Mouse (Mus musculus) E14TG2a.4 (cell line): Measurements from ENCODE around the gene Zfp385c.

Source experiments
- H3K27me3 ChIP-seq: 2 replicates; pipeline ENCODE4 v1.6.1; 2014; ENCODE audit warnings: low read length, control low read depth; ENCODE audit not compliant: insufficient read depth
- H3K36me3 ChIP-seq: 2 replicates; pipeline ENCODE4 v1.6.1; 2014; ENCODE audit warnings: low read length, control low read depth; ENCODE audit not compliant: insufficient read depth
- H3K4me1 ChIP-seq: replicated peaks from 2 replicates; pipeline ENCODE4 v1.6.1; 2014; ENCODE audit warnings: low read depth, low read length, control low read depth
- H3K4me3 ChIP-seq: replicated peaks from 2 replicates; pipeline ENCODE4 v1.5.1; 2014; ENCODE audit warnings: mild to moderate bottlenecking, low read length
- H3K9me3 ChIP-seq: 2 replicates; pipeline ENCODE4 v1.6.1; 2014; ENCODE audit warnings: low read length, control low read depth
- CTCF ChIP-seq: conservative IDR thresholded peaks from 2 replicates; pipeline ENCODE4 v1.5.1; 2014; ENCODE audit warnings: low read length
- NANOG ChIP-seq: IDR thresholded peaks from 2 replicates; pipeline ENCODE4 v1.6.1; 2014; ENCODE audit warnings: borderline replicate concordance, low read length, mixed read lengths
- POU5F1 ChIP-seq: IDR thresholded peaks from 2 replicates; pipeline ENCODE4 v1.6.1; 2014; ENCODE audit warnings: low read length, borderline replicate concordance

Zfp385c gene

DNA sequence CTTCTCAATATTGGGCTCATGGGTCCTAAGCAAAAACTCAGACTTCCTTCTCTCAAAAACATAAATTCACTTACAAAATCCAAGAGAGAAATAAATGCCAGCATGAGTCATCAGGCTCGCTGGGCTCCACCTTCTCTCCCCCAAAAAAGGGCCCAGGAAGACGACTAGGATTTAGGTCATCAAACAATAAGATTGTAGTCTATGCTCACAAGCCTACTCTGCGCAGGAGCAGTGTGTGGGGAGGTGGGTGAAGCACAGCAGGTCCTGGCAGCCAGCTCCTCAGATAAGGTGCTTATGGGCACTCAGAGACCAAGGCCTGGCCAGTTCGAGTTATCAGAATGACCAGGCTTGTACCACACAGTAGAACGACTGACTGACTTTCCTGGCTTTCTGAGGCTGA lies 28.1 kb upstream of the Zfp385c start:
- Histone ChIP-seq H3K27me3 (no peaks in the 10 kb centered on the region), H3K4me3 (peak overlapping the region; percentile 53), H3K4me1 (peaks cover 95% of the 10 kb centered on the region), H3K36me3 (peaks cover 75% of the 10 kb centered on the region), H3K9me3 (no peaks in the 10 kb centered on the region)
- no peak for TF ChIP-seq CTCF
- no peak for TF ChIP-seq POU5F1
- TF ChIP-seq NANOG: no peak

- peaks cover 94% of the 10 kb centered on the region for H3K4me1 ChIP-seq
- H3K36me3 ChIP-seq: peaks cover 74% of the 10 kb centered on the region
- TF ChIP-seq CTCF (no peak), NANOG (no peak), POU5F1 (no peak)
- H3K27me3 ChIP-seq: no peaks in the 10 kb centered on the region
- peak overlapping the region; percentile 53 for H3K4me3 ChIP-seq
- no peaks in the 10 kb centered on the region for H3K9me3 ChIP-seq
These were observed 27.6 kb upstream of the Zfp385c start for GRCm38 (mm10) chr11:100719893-100720292.

- Histone ChIP-seq H3K27me3 (no peaks in the 10 kb centered on the region), H3K36me3 (peaks cover 72% of the 10 kb centered on the region), H3K9me3 (no peaks in the 10 kb centered on the region), H3K4me1 (peaks cover 94% of the 10 kb centered on the region), H3K4me3 (peak overlapping the region; percentile 53; the same call in 1 of the 2 replicates)
- TF ChIP-seq CTCF (no peak), POU5F1 (no peak), NANOG (no peak)
These were observed 27.1 kb upstream of the Zfp385c start for GRCm38 (mm10) chr11:100719312-100719711.

- Histone ChIP-seq H3K4me3 (no peak overlapping the region), H3K9me3 (no peaks in the 10 kb centered on the region), H3K4me1 (peaks cover 94% of the 10 kb centered on the region), H3K27me3 (no peaks in the 10 kb centered on the region), H3K36me3 (peaks cover 68% of the 10 kb centered on the region)
- TF ChIP-seq CTCF: no peak
- no peak for TF ChIP-seq NANOG
- no peak for TF ChIP-seq POU5F1
These were observed 26.6 kb upstream of the Zfp385c start for GRCm38 (mm10) chr11:100718866-100719265.

- no peaks in the 10 kb centered on the region for H3K27me3 ChIP-seq
- no peak overlapping the region for H3K4me3 ChIP-seq
- H3K4me1 ChIP-seq: peaks cover 94% of the 10 kb centered on the region
- peaks cover 68% of the 10 kb centered on the region for H3K36me3 ChIP-seq
- TF ChIP-seq NANOG: no peak
- TF ChIP-seq POU5F1: no peak
- TF ChIP-seq CTCF: no peak
- H3K9me3 ChIP-seq: no peaks in the 10 kb centered on the region
These were observed 26.2 kb upstream of the Zfp385c start for GRCm38 (mm10) chr11:100718462-100718861.

GRCm38 (mm10) chr11:100716649-100717048 lies 24.4 kb upstream of the Zfp385c start:
- H3K9me3 ChIP-seq: no peaks in the 10 kb centered on the region
- H3K4me1 ChIP-seq: peaks cover 89% of the 10 kb centered on the region
- TF ChIP-seq CTCF (no peak), NANOG (no peak), POU5F1 (no peak)
- H3K4me3 ChIP-seq: no peak overlapping the region
- no peaks in the 10 kb centered on the region for H3K27me3 ChIP-seq
- peaks cover 64% of the 10 kb centered on the region for H3K36me3 ChIP-seq

DNA sequence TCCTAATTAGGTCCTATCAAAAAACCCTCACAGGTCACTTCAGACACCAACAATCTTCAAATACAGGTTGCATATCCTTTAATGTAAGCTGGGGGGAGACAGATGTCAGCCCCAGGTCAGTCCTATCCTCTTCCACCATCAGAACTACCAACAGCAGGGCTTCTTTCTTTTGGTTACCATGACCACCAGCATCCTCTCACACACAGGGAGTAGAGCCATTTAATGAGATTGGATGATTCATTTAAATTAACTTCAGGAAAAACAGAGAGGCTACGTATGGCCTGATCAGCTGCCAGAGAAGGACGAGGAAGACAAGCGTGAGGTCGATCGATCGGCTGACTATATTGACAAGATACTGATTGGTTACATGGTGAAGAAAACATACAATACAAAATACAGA lies 22.7 kb upstream of the Zfp385c start:
- H3K9me3 ChIP-seq: no peaks in the 10 kb centered on the region
- peaks cover 66% of the 10 kb centered on the region for H3K36me3 ChIP-seq
- TF ChIP-seq CTCF (no peak), NANOG (no peak), POU5F1 (no peak)

GRCm38 (mm10) chr11:100714534-100714915 lies 22.3 kb upstream of the Zfp385c start:
- no peaks in the 10 kb centered on the region for H3K9me3 ChIP-seq
- peak; percentile 68 for TF ChIP-seq CTCF
- TF ChIP-seq NANOG: no peak
- peaks cover 89% of the 10 kb centered on the region for H3K4me1 ChIP-seq
- peaks cover 66% of the 10 kb centered on the region for H3K36me3 ChIP-seq
- H3K27me3 ChIP-seq: no peaks in the 10 kb centered on the region
- peak overlapping the region; percentile 94 for H3K4me3 ChIP-seq

More for the DNA sequence above, 22.7 kb upstream of the Zfp385c start:
- Histone ChIP-seq H3K4me3 (peak overlapping the region; percentile 94; the same call in 1 of the 2 replicates), H3K4me1 (peaks cover 89% of the 10 kb centered on the region), H3K27me3 (no peaks in the 10 kb centered on the region)
